Mouse (Mus musculus) embryonic facial prominence, embryonic 14.5 days (tissue): ENCODE data around the gene Ggt1. TPM values are rescaled to one million over a fixed set of nuclear protein-coding genes. Genes with fewer than 3 reads are reported as not detected.

Experiments used
- ATAC-seq: fragments of 200-750 bp; cut with Nextera tagmentation; 2 replicates; pipeline ENCODE4 v1.8.0; 2017; ENCODE audit warnings: low read depth, moderate number of reproducible peaks, moderate TSS enrichment
- DNase-seq: peaks from one replicate; pipeline ENCODE4 v3.0.0-alpha.2; 2015; ENCODE audit warnings: low spot score
- H3K27ac ChIP-seq: fragments of 300-500 bp; sonication (generic); replicated peaks from 2 replicates; pipeline ENCODE4 v1.5.1; 2014; ENCODE audit warnings: low read depth, mild to moderate bottlenecking, low read length, moderate library complexity
- H3K27me3 ChIP-seq: fragments of 300-500 bp; sonication (generic); replicated peaks from 2 replicates; pipeline ENCODE4 v1.6.1; 2014; ENCODE audit warnings: low read length; ENCODE audit not compliant: control insufficient read depth, insufficient read depth
- H3K36me3 ChIP-seq: fragments of 300-500 bp; sonication (generic); 2 replicates; pipeline ENCODE4 v1.6.1; 2014; ENCODE audit warnings: low read length, mixed read lengths; ENCODE audit not compliant: control insufficient read depth, insufficient read depth
- H3K4me1 ChIP-seq: fragments of 300-500 bp; sonication (generic); 2 replicates; pipeline ENCODE4 v1.6.1; 2014; ENCODE audit warnings: antibody characterized with exemption, low read length; ENCODE audit not compliant: control insufficient read depth, insufficient read depth
- H3K4me2 ChIP-seq: fragments of 300-500 bp; sonication (generic); 2 replicates; pipeline ENCODE4 v1.6.1; 2014; ENCODE audit warnings: low read depth, mild to moderate bottlenecking, low read length, moderate library complexity, mixed read lengths
- H3K4me3 ChIP-seq: fragments of 300-500 bp; sonication (generic); 2 replicates; pipeline ENCODE4 v1.5.1; 2014; ENCODE audit warnings: low read depth, mild to moderate bottlenecking, low read length
- H3K9ac ChIP-seq: fragments of 300-500 bp; sonication (generic); 2 replicates; pipeline ENCODE4 v1.6.1; 2014; ENCODE audit warnings: low read depth, mild to moderate bottlenecking, low read length, moderate library complexity, mixed read lengths
- H3K9me3 ChIP-seq: fragments of 300-500 bp; sonication (generic); 2 replicates; pipeline ENCODE4 v1.6.1; 2016; ENCODE audit warnings: low read length; ENCODE audit not compliant: control insufficient read depth
- WGBS: fragments of 180-500 bp; shearing (Covaris S2); extraction: QIAGEN DNeasy Blood & Tissue Kit; methylation state at CpG from one replicate; pipeline ENCODE4 v1.1.7; 2014; 5-methylcytosine and 5-hydroxymethylcytosine counted together
- polyA plus RNA-seq: library from polyadenylated mRNA; unstranded; fragments of >200 nt; fragmentation: Nextera tagmentation; extraction: Ambion mirVana; gene quantifications from 2 replicates; pipeline ENCODE4 v1.2.1, GENCODE M21; 2014

The Ggt1 gene
- polyA plus RNA-seq, 1 experiment from 2014 or later, result 0.39 TPM

- H3K4me2 ChIP-seq, result no peak overlapping the region
- no peak for DNase-seq
- WGBS, result 70% methylated on average over 14 of the region's 14 CpGs
- peaks cover 4% of the 10 kb centered on the region; the same call in 1 of the 2 replicates for H3K4me1 ChIP-seq
- H3K4me3 ChIP-seq, result no peak overlapping the region
- H3K9ac ChIP-seq, result no peak overlapping the region
- no peak overlapping the region for H3K27ac ChIP-seq
- no peaks in the 10 kb centered on the region for H3K9me3 ChIP-seq
- no peaks in the 10 kb centered on the region for H3K27me3 ChIP-seq
- no peaks in the 10 kb centered on the region for H3K36me3 ChIP-seq
- ATAC-seq, result no peak
Observed at GRCm38 (mm10) chr10:75635019-75635692, 73.8 kb downstream of the Ggt1 start.

GRCm38 (mm10) chr10:75635693-75636055, 74.3 kb downstream of the Ggt1 start:
- Histone ChIP-seq H3K27ac (no peak overlapping the region), H3K4me3 (no peak overlapping the region), H3K9ac (no peak overlapping the region), H3K36me3 (no peaks in the 10 kb centered on the region), H3K4me2 (no peak overlapping the region), H3K27me3 (no peaks in the 10 kb centered on the region), H3K9me3 (no peaks in the 10 kb centered on the region), H3K4me1 (peaks cover 4% of the 10 kb centered on the region; the same call in 1 of the 2 replicates)
- no peak for ATAC-seq
- 3% methylated on average over 9 of the region's 9 CpGs for WGBS
- DNase-seq, result peak; percentile 68

Other genes starting within 250 kb of the Ggt1 start
- gene Adora2a, start 244.7 kb upstream of the Ggt1 start, polyA plus RNA-seq, result 4.1 and 5.4 TPM in 2 replicates
- gene Upb1, start 160.5 kb upstream of the Ggt1 start, polyA plus RNA-seq, result 0.99 and 2.2 TPM in 2 replicates
- 147 and 162 TPM in 2 replicates for gene Snrpd3, start 44.1 kb upstream of the Ggt1 start, polyA plus RNA-seq
- 32.9 and 35.8 TPM in 2 replicates for gene Gucd1, start 43.6 kb upstream of the Ggt1 start, polyA plus RNA-seq
- gene Lrrc75b, start 1.3 kb upstream of the Ggt1 start, polyA plus RNA-seq, result 5.7 and 7.9 TPM in 2 replicates
- 3.1 and 3.9 TPM in 2 replicates for gene Ggt5, start 27.7 kb downstream of the Ggt1 start, polyA plus RNA-seq
- 7.1 and 7.4 TPM in 2 replicates for gene Susd2, start 82.4 kb downstream of the Ggt1 start, polyA plus RNA-seq
- 23.5 and 36.0 TPM in 2 replicates for gene Cabin1, start 202.7 kb downstream of the Ggt1 start, polyA plus RNA-seq
- gene Ddt, start 211.8 kb downstream of the Ggt1 start, polyA plus RNA-seq, result 60.7 and 65.7 TPM in 2 replicates
- 0.51 TPM in 1 of 2 replicates, not detected in the other for gene Gm20441, start 219.3 kb downstream of the Ggt1 start, polyA plus RNA-seq
- gene Gstt3, start 219.8 kb downstream of the Ggt1 start, polyA plus RNA-seq, result 19.9 and 22.5 TPM in 2 replicates
- gene Gstt1, start 237.0 kb downstream of the Ggt1 start, polyA plus RNA-seq, result 16.0 and 18.4 TPM in 2 replicates